Mouse (Mus musculus): ENCODE data around the gene Pcp4l1.

Pcp4l1 gene

GRCm38 (mm10) chr1:171221281-171222193 is 25.5 kb upstream of the Pcp4l1 start:
- in situ Hi-C loops (cut with MboI, MseI): loop anchor here in 1 of 2 experiments (5.0 kb wide), 1 partner anchor 104 kb away; no protein-coding TSS in a partner anchor

- in situ Hi-C loops (cut with MboI, MseI): loop anchor here in 1 of 2 experiments (5.0 kb wide), 1 partner anchor 104 kb away; no protein-coding TSS in a partner anchor
These were observed 24.8 kb upstream of the Pcp4l1 start for GRCm38 (mm10) chr1:171220871-171221270.

GRCm38 (mm10) chr1:171216241-171216955 is 20.3 kb upstream of the Pcp4l1 start:
- in situ Hi-C loops (cut with MboI, MseI): loop anchor here in 1 of 2 experiments (5.0 kb wide), 1 partner anchor 94 kb away; no protein-coding TSS in a partner anchor

- in situ Hi-C loops (cut with MboI, MseI): no loop called here
These were observed 17.9 kb upstream of the Pcp4l1 start, which contains the start of gene Nr1i3 for GRCm38 (mm10) chr1:171213801-171214496. Gene Nr1i3, plus strand, starts transcription at chr1:171213970.

GRCm38 (mm10) chr1:171212854-171213253 is 16.8 kb upstream of the Pcp4l1 start:
- in situ Hi-C loops (cut with MboI, MseI): no loop called here

- in situ Hi-C loops (cut with MboI, MseI): no loop called here
These were observed 13.3 kb upstream of the Pcp4l1 start for GRCm38 (mm10) chr1:171209409-171209808.

GRCm38 (mm10) chr1:171205704-171206493 is 9.8 kb upstream of the Pcp4l1 start:
- in situ Hi-C loops (cut with MboI, MseI): no loop called here

- in situ Hi-C loops (cut with MboI, MseI): no loop called here
These were observed 8.2 kb upstream of the Pcp4l1 start for GRCm38 (mm10) chr1:171204249-171204644.

- in situ Hi-C loops (cut with MboI, MseI): no loop called here
These were observed 7.6 kb upstream of the Pcp4l1 start for GRCm38 (mm10) chr1:171203471-171204248.

- in situ Hi-C loops (cut with MboI, MseI): no loop called here
These were observed 4.7 kb upstream of the Pcp4l1 start for GRCm38 (mm10) chr1:171200769-171201168.

- in situ Hi-C loops (cut with MboI, MseI): no loop called here
These were observed 3.5 kb upstream of the Pcp4l1 start for GRCm38 (mm10) chr1:171199532-171199931.

GRCm38 (mm10) chr1:171195046-171195822 is 834 bp downstream of the Pcp4l1 start:
- in situ Hi-C loops (cut with MboI, MseI): no loop called here

- in situ Hi-C loops (cut with MboI, MseI): no loop called here
These were observed 1.9 kb downstream of the Pcp4l1 start for GRCm38 (mm10) chr1:171193911-171194830.

GRCm38 (mm10) chr1:171193093-171193840 is 2.8 kb downstream of the Pcp4l1 start:
- in situ Hi-C loops (cut with MboI, MseI): no loop called here

- in situ Hi-C loops (cut with MboI, MseI): no loop called here
These were observed 3.8 kb downstream of the Pcp4l1 start for GRCm38 (mm10) chr1:171192283-171192682.

GRCm38 (mm10) chr1:171190832-171191231 is 5.2 kb downstream of the Pcp4l1 start:
- in situ Hi-C loops (cut with MboI, MseI): no loop called here

- in situ Hi-C loops (cut with MboI, MseI): no loop called here
These were observed 6.5 kb downstream of the Pcp4l1 start for GRCm38 (mm10) chr1:171189476-171190114.

All from T-helper 17 cell (primary cell).